Mouse (Mus musculus): Measurements from ENCODE around the gene Otx2. TPM values are rescaled to one million over a fixed set of nuclear protein-coding genes. Genes with fewer than 3 reads are reported as not detected.

The Otx2 gene
- under 1 TPM; 0.10 to 0.48 TPM for polyA plus RNA-seq (2017; shearing (Covaris generic))

DNA sequence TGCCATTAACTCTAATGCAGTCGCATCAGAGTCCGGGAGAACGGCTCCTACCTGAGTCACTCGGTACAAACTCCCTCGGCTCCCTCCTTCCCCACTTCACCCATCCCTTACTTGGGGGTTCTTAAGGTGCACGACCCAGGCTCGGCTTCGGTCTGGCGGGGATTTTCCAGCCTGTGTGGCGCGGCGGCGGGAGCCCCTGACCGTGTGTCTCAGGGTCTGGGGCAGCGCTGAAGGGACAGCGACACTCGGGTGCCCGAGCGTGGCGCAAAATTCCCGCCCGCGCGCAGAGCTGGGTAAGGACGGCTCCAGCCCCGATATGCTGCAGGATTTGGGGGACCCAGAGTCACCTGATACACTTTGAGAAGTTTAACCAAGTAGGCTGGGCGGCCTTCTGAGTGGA is at the start of gene Otx2:
Gene Otx2, minus strand, starts transcription at position 279 of the 400 bp plus-strand sequence.

Other genes starting within 250 kb of the Otx2 start
- gene Tmem260, start 227.7 kb downstream of the Otx2 start, polyA plus RNA-seq (2017; shearing (Covaris generic)), result 10 to 100 TPM; 35.5 to 41.6 TPM